Mouse (Mus musculus) megakaryocyte, adult 5-6 weeks (primary cell): ENCODE data around the gene Nav2. TPM values are rescaled to one million over a fixed set of nuclear protein-coding genes. Genes with fewer than 3 reads are reported as not detected.
A peak's percentile ranks its signal among the peaks of the same experiment; 100 is the strongest.

Source experiments
- ATAC-seq: 2 replicates; pipeline ENCODE4 v1.8.0; 2016; ENCODE audit warnings: mild to moderate bottlenecking, inconsistent platforms; ENCODE audit not compliant: poor library complexity, severe bottlenecking
- total RNA-seq, 2 experiments: library from RNA; stranded (forward) in 1 of 2; stranded (reverse) in 1 of 2; fragments of 153-499, 151-499 nt in 1 of 2; fragments of 221-1000, 200-1000 nt in 1 of 2; gene quantifications; 2 replicates each; pipeline versions ENCODE4 v1.2.3 to v1.2.4; 2015 to 2017

The Nav2 gene
- total RNA-seq, 2 experiments from 2014 or later: 4.6 to 10.5 TPM

DNA sequence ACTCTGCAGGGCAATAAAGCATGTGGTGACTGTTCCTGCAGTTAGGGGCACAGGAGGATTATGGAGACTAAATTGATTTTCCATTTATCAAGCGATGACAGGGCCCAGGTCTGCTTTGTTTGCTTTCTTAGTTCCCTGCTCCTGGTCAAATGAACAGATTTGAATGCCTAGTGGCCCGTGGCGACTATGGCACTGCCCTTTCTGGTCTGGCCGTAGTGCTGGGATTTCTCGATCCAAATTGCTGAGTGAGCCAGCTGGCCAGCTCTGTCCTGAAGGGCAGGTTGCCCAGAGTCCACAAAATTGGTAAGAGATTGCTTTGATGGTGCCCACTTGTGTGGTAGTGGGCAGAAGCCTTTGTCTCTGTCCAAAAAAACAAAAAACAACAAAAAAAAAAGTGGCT, 21.9 kb downstream of the Nav2 start:
- no peak for ATAC-seq

GRCm38 (mm10) chr7:48932138-48932537, 23.6 kb downstream of the Nav2 start:
- no peak for ATAC-seq

DNA sequence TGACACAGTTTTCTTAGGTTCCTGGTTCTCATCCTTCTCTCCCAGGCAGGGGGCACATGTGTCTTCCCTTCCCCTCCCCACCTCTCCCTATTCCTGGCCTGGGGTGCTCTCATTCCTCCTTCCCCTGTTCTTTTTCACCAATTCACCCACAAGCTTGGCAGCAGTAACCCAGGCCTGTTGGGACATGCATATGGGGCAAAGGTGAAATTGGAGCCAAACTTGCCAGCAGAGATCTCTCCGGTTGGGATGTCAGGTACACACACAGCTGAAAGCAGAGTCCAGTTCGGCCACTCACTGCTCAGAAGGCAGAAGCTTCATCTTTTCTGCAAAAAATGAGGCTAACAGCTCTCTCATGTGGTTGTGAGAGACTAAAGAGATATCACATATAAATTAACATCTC, 26.3 kb downstream of the Nav2 start:
- ATAC-seq: no peak

GRCm38 (mm10) chr7:48937562-48937961, 29.0 kb downstream of the Nav2 start:
- ATAC-seq: peak; percentile 84

DNA sequence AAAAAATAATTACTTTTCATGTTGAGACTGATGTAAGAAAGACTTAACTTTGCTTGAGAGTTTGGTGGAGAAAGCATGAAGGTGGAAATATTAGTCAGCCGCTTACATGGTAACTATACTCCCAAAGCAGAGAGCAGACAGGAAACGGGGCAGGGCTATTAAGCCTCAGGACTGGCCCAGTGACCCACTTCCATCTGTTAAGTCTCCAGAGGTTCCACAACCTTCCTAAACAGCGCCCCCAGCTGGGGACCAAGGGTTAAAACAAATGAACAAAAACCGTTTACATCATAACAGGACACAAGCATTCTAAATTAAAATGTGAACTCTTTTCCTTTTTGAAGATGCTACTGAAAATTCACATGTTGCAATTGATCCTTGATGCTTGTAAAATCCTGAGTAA, 29.7 kb downstream of the Nav2 start:
- peak; percentile 71 for ATAC-seq

GRCm38 (mm10) chr7:48948381-48949108, 40.0 kb downstream of the Nav2 start:
- ATAC-seq: no peak

GRCm38 (mm10) chr7:48954501-48954900, 46.0 kb downstream of the Nav2 start:
- no peak for ATAC-seq

DNA sequence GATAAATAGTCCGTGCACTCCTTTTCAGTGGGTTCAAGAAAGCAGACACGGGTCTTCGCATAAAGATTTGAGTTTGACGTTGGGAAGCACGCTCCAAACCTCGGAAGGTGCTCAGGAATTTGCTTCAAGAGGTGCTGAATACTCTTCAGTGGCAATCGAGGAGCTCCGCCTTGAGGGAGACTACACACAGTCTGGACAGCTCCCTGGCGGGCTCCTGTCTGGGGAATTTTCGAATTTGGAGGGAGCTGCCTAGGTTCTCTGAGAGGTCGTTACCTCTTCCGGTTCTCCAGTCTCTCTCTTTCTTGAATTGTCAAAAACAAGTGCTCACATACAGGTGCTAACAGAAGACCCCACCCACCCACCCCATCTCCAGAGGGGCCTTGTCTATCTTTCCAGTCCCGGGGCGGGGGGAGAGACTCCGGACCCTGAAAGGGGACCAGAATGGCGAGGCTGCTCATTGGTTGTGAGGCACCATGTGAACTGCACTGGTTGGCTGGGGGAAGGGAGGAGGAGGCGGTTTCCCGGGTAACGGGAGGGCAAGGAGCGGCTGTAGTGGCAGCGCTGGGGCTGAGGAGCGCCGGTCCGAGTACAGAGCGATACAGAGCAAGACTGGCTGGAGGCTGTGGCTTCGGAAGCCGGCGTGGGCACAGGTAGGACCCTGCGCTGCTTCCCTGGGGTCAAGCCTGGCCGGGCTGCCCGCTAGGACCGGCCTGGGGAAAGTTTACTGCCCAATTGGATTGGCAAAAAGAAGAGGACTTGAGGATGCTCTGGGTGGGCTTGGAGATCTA, 50.2 kb downstream of the Nav2 start:
- ATAC-seq: peak; percentile 47; the same call in 1 of the 2 replicates

DNA sequence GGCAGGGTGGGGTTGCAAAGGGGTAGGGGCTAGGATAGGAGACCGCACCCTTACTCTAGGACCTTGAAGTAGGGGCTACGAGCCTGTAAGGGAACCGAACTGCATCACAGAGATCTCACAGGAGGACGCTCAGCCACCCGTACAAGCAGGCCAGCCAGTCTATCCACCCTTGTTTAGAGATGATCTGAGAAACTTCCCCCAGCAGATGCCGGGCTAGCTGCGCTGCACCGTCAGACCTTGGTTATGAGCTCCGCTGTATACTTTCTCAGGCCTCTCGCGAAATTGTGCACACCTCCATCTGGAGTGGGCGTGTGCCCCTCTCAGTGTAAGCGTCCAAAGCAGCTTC, 50.8 kb downstream of the Nav2 start:
- ATAC-seq: no peak

GRCm38 (mm10) chr7:48960152-48960551, 51.6 kb downstream of the Nav2 start:
- ATAC-seq: no peak

DNA sequence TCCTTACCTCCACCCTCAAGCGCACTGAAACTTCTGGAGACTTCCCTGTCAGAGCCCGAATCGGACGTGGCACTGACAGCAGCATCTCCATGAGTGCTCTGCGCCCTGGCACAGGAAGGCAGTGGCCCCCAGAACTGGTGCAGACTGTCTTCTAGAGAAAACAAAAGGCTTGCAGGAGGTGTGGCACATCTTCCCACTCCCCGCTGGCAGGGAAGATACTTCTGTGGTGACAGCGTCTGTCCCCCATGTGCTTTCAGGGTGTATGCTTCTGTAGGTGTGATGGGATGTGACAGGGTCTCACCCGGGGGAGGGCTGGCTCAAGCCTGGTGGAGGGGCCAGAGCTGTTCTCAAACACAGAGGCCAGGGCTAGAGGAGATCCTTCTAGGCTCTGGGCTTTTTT, 53.0 kb downstream of the Nav2 start:
- no peak for ATAC-seq

GRCm38 (mm10) chr7:48961935-48962334, 53.4 kb downstream of the Nav2 start:
- ATAC-seq: no peak

DNA sequence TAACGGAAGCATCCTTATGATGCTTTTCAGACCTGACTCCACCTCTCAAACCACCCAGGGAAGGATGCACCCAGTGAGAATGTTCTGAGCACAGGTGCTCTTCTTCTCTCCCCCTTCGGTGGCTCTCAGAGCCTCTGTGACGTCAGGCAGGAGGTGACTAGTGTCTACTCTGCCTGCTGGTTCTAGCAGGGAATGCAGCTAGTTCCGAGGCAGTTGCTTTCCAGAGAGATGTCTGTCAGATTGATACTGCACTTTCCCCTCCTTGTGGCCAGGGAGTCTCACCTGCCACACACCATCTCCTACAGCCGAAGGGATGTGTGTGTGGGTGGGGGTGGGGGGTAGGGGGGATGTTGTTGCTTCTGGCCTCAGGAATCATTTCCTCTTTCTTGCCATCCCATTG, 54.6 kb downstream of the Nav2 start:
- ATAC-seq: 0 out of 2 replicates have a peak, but pooled peaks have one; percentile 30

DNA sequence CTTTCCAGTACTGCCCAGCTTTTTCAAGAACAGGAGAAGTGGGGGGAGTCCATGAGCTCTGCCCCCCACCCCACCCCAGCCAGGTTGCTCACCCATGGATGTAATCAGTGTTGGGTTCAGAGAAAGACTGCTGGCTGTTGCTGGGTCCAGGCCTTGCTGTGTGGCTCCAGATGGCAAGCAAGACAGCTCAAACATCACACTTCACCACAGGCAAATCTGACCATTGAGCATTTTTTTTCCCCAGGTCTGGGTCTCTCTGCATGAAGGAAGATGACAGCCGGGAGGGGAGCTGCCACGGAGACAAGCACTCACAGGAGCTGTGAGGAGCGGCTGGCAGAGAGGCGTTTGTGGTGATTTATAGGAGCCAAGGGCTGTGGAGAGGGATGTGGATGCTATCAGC, 55.0 kb downstream of the Nav2 start:
- no peak for ATAC-seq

GRCm38 (mm10) chr7:48965796-48966512, 57.4 kb downstream of the Nav2 start:
- no peak for ATAC-seq

- ATAC-seq: no peak
Observed at GRCm38 (mm10) chr7:48981013-48981412, 72.5 kb downstream of the Nav2 start.

GRCm38 (mm10) chr7:48981814-48982213, 73.3 kb downstream of the Nav2 start:
- ATAC-seq: no peak

GRCm38 (mm10) chr7:48982573-48982972, 74.1 kb downstream of the Nav2 start:
- ATAC-seq: no peak

- ATAC-seq: peak; percentile 27; the same call in 1 of the 2 replicates
Observed at GRCm38 (mm10) chr7:48991911-48992552, 83.5 kb downstream of the Nav2 start.

DNA sequence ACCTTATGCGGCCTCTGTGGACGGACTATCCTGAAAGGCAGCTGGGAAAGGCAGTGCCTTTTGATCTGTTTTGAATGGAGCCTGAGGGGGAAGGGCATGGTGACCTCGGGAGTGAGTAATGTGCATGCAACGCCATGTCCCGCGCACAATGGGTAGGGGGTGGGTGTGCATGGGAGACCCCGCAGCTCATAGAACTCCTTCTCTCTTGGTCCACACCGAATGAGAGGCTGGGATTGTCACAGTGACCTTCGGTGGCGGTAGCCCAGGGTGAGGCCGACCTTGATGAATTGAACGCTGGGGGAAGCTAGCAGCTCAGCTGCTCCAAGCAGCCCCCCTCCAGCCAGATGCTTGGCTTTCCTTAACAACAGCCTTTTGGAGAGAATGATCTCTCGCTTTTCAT, 86.7 kb downstream of the Nav2 start:
- ATAC-seq: no peak

GRCm38 (mm10) chr7:48995701-48996100, 87.2 kb downstream of the Nav2 start:
- no peak for ATAC-seq
